In the genomic region with DNA sequence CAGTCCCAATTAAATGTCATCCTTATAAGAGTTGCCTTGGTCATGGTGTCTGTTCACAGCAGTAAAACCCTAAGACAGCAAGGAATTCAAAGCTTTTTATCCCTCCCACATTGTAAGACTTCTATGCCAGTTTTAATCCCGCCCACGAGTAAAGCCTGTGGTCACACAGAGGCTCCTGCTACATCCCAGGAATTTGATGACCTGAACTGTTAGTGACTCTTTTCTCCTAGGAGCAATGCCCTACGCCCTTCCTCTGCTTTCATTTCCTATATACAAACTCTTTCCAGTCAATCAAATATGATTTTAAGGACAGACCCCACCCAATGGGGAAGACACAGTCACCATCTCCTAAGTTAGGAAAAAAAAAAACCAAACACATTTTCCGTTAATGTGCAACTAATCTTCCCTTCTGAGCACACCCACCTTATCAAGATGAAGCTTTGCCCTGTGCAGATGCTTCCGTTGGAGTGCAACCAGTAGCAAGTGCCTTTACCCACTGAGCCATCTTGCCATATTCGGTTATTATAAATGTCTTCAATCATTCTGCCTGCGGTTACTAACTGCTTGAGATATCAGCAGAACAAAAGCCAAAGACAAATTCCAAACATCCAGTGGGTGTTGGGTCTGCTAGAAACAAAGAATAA, we compare ENCODE assay signal across 17 mouse cellular contexts. TPM values are rescaled to one million over a fixed set of nuclear protein-coding genes. Genes with fewer than 3 reads are reported as not detected.
"Had no signal": no experiment of that assay in that cellular context is flagged by ENCODE, and none has a peak within 500 bp of the region (broad histone marks: within the 10 kb centered on the region; RNA-seq: fewer than 3 reads in every experiment).

No protein-coding gene starts in this region.

- H3K27me3 ChIP-seq: liver, embryonic 15.5 days; midbrain, embryonic 12.5 days; midbrain, embryonic 15.5 days; neural tube, embryonic 13.5 days had no signal

- H3K9me3 ChIP-seq: liver, embryonic 12.5 days; liver, embryonic 15.5 days; midbrain, embryonic 12.5 days; midbrain, embryonic 15.5 days; neural tube, embryonic 13.5 days had no signal

- DNase-seq: kidney, adult 18-20 months; kidney, adult 9 months; kidney, postnatal 14 days; kidney, postnatal 4 days; lung, embryonic 14.5 days; retina, postnatal 1 day; right cerebral cortex, postnatal 25 days; thymus, adult 2 months; thymus, postnatal 14 days had no signal

- H3K4me3 ChIP-seq: liver, embryonic 12.5 days; liver, embryonic 15.5 days; midbrain, embryonic 12.5 days; midbrain, embryonic 15.5 days; myocyte; neural tube, embryonic 13.5 days had no signal

- H3K4me1 ChIP-seq: liver, embryonic 12.5 days; midbrain, embryonic 15.5 days had no signal

- H3K36me3 ChIP-seq: liver, embryonic 12.5 days; liver, embryonic 15.5 days; midbrain, embryonic 12.5 days; midbrain, embryonic 15.5 days; neural tube, embryonic 13.5 days had no signal

- ATAC-seq: inflammation-experienced regulatory T-cells, adult 6 months; intestine, embryonic 16.5 days; liver, embryonic 12.5 days; midbrain, embryonic 15.5 days had no signal

- H3K27ac ChIP-seq: liver, embryonic 12.5 days; liver, embryonic 15.5 days; midbrain, embryonic 12.5 days; midbrain, embryonic 15.5 days; neural tube, embryonic 13.5 days had no signal

RNA-seq across cellular contexts. Expression of gene Tmem156, which starts 3.1 kb away (rescaled TPM):
- polyA plus RNA-seq: neural tube, embryonic 13.5 days had no signal
